Mouse (Mus musculus) heart, postnatal 0 days (tissue): ENCODE data around the gene Ctf2.

Source experiments
- CTCF ChIP-seq: IDR thresholded peaks from 2 replicates; pipeline ENCODE4 v1.5.1; 2016; ENCODE audit warnings: antibody characterized with exemption, control low read depth, low read depth
- EP300 ChIP-seq: IDR thresholded peaks from 2 replicates; pipeline ENCODE4 v1.6.1; 2016; ENCODE audit warnings: antibody characterized with exemption, low read depth

DNA sequence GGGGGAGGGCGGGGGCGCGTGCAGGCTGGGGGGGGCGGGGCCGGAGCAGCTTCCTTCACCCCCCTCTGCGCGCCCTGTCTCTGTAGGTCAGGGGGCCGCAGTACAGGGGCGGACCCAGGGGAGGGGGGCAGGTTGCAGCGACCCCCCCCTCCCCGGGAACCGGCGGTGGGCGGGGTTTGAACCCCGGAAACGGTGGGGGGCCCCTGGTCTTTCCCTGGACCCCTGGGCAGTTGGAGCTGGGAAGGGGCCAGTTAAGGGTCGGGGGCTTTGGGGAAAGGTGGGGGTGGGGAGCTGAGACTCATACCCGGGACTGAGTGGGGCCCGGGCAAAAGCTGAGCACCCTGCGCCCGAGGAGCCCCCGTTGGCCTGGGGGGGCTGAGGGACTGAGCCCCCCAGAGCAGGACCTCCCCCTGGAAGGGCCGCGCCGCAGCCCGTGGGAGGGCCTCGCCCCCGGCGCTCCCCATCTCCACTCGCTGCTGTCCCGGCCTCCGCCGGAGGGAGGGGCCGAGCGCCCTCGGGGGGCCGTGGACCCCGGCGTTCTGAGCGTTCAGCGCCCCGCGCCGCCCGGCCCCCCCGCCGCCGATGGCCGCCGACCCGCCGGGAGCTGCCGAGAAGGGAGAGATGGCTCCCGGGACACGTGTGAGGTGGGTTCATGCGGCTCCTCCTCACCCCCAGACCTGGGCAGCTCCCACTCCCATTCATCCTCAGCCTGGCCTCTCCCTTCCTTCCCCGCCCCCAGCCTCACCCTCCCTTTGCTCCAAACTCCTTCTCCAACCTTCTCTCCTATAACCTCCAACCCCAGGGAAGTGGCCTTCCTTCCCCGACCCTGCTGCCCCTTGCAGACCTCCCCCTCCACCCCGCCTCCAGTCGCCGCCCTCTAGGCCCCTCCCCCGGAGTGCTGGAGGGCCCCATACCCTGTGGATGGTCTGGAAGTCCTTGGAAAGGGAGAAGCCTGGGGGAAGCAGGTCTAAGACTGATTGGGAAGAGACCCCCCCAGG is 14.8 kb upstream of the Ctf2 start:
- TF ChIP-seq CTCF: no peak
- no peak for TF ChIP-seq EP300
